Mouse (Mus musculus) kidney, postnatal 0 days (tissue): Measurements from ENCODE around the gene Sh2b3. TPM values are rescaled to one million over a fixed set of nuclear protein-coding genes. Genes with fewer than 3 reads are reported as not detected.

Experiments
- ATAC-seq: fragments of 200-750 bp; cut with Nextera tagmentation; replicated peaks from 2 replicates; pipeline ENCODE4 v1.8.0; 2017; ENCODE audit warnings: low read depth, moderate number of reproducible peaks, moderate TSS enrichment, moderate library complexity; ENCODE audit not compliant: low FRiP score
- DNase-seq: peaks from one replicate; pipeline ENCODE4 v3.0.0-alpha.2; 2016; ENCODE audit warnings: low spot score
- H3K27ac ChIP-seq: fragments of 300-500 bp; sonication (generic); 2 replicates; pipeline ENCODE4 v1.5.1; 2014; ENCODE audit warnings: mild to moderate bottlenecking
- H3K27me3 ChIP-seq: fragments of 300-500 bp; sonication (generic); 2 replicates; pipeline ENCODE4 v1.6.1; 2014; ENCODE audit warnings: low read length, mixed read lengths; ENCODE audit not compliant: insufficient read depth
- H3K36me3 ChIP-seq: fragments of 300-500 bp; sonication (generic); 2 replicates; pipeline ENCODE4 v1.6.1; 2014; ENCODE audit warnings: low read length, mixed read lengths; ENCODE audit not compliant: insufficient read depth
- H3K4me1 ChIP-seq: fragments of 300-500 bp; sonication (generic); replicated peaks from 2 replicates; pipeline ENCODE4 v1.6.1; 2014; ENCODE audit warnings: antibody characterized with exemption, low read length, mixed read lengths; ENCODE audit not compliant: insufficient read depth
- H3K4me2 ChIP-seq: fragments of 300-500 bp; sonication (generic); 2 replicates; pipeline ENCODE4 v1.6.1; 2014; ENCODE audit warnings: mild to moderate bottlenecking, low read length, moderate library complexity, mixed read lengths
- H3K4me3 ChIP-seq: fragments of 300-500 bp; sonication (generic); replicated peaks from 2 replicates; pipeline ENCODE4 v1.5.1; 2014; ENCODE audit warnings: low read depth, low read length
- H3K9ac ChIP-seq: fragments of 300-500 bp; sonication (generic); 2 replicates; pipeline ENCODE4 v1.6.1; 2014; ENCODE audit warnings: low read depth, low read length
- H3K9me3 ChIP-seq: fragments of 300-500 bp; sonication (generic); replicated peaks from 2 replicates; pipeline ENCODE4 v1.6.1; 2016; ENCODE audit warnings: low read length, inconsistent platforms, mixed read lengths
- CTCF ChIP-seq: IDR thresholded peaks from 2 replicates; pipeline ENCODE4 v1.5.1; 2016; ENCODE audit warnings: antibody characterized with exemption, low read depth, mild to moderate bottlenecking, moderate library complexity
- WGBS: fragments of 180-500 bp; shearing (Covaris S2); extraction: QIAGEN DNeasy Blood & Tissue Kit; methylation state at CpG from one replicate; pipeline ENCODE4 v1.1.7; 2014; 5-methylcytosine and 5-hydroxymethylcytosine counted together
- polyA plus RNA-seq: library from polyadenylated mRNA; unstranded; fragments of >200 nt; fragmentation: Nextera tagmentation; extraction: Ambion mirVana; gene quantifications from 2 replicates; pipeline ENCODE4 v1.2.1, GENCODE M21; 2015

The Sh2b3 gene
- polyA plus RNA-seq, 1 experiment from 2014 or later, result 21.0 TPM

DNA sequence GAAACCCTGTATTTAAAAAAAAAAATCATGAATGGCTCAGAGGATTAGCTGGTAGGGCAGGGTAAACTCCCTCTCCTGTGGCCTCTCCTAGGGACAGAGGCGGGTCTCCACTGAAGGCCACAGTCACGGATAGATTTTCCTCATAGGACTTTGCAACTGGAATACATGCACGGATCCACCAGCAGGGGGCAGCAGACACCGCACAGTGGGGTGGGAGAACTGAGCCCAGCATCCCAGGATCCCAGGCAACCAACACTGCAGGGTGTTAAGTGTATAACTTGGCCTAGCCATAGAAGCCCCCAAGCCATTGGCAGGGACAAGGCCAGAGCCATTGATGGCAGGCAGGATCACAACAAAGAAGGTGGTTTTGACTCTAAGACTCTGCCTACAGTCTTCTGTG is 34.7 kb upstream of the Sh2b3 start:
- no peak overlapping the region for H3K9ac ChIP-seq
- peak; percentile 89 for DNase-seq
- peak; percentile 98 for TF ChIP-seq CTCF
- H3K4me1 ChIP-seq, result no peaks in the 10 kb centered on the region
- no peak overlapping the region for H3K4me3 ChIP-seq
- 24% methylated on average over 4 of the region's 4 CpGs for WGBS
- no peak overlapping the region for H3K27ac ChIP-seq
- no peaks in the 10 kb centered on the region for H3K36me3 ChIP-seq
- 0 out of 2 replicates have a peak, but pooled peaks have one; percentile 17 for ATAC-seq
- H3K27me3 ChIP-seq, result no peaks in the 10 kb centered on the region
- no peaks in the 10 kb centered on the region for H3K9me3 ChIP-seq
- no peak overlapping the region for H3K4me2 ChIP-seq

DNA sequence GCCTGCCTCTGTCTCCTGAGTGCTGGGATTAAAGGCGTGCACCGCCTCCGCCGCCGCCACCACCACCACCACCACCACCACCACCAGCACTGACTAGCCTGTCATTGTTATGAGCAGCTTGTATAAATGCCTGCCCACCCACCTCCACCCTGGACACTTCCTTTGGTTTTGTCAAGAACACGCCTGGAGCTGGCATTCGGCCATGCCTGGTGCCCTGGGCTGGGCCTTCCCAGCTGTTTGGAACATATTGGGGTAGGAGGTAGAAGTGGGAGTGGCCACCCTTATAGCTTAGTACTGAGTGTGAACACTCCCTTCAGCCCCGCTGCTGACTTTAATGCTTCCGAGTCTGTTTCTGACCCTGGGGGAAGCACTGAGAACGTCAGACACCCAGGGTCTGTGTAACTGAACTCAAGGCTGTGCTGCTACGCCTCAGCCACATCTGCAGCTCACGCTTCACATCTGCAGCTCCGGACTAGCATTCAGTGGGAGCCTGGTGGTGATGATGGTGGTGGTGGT is 34.1 kb upstream of the Sh2b3 start:
- H3K4me1 ChIP-seq, result no peaks in the 10 kb centered on the region
- H3K36me3 ChIP-seq, result no peaks in the 10 kb centered on the region
- H3K9me3 ChIP-seq, result no peaks in the 10 kb centered on the region
- no peak overlapping the region for H3K9ac ChIP-seq
- TF ChIP-seq CTCF, result no peak
- ATAC-seq, result no peak
- H3K27me3 ChIP-seq, result no peaks in the 10 kb centered on the region
- H3K4me3 ChIP-seq, result no peak overlapping the region
- no peak overlapping the region for H3K27ac ChIP-seq
- no peak overlapping the region for H3K4me2 ChIP-seq
- WGBS, result 88% methylated on average over 13 of the region's 13 CpGs
- no peak for DNase-seq

DNA sequence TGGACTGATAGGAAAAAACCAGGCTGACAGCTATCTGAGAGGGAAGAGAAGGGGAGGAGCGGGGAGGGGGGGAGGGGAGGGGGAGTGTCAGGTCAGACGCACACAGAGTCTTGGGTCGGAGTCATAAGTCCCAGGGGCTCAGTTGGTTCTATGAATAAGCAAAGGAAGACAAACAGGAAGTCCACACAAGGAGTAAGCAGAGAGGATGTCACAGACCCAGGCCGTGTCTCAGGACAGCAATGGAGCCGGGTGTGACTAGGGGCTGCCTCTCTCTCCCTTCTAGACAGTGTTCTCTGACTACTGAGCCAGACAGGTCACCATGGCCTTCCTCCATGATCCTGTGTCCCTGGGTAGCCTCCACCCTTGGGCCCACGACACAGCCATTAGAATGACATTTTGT is 33.4 kb upstream of the Sh2b3 start:
- no peaks in the 10 kb centered on the region for H3K27me3 ChIP-seq
- WGBS, result 71% methylated on average over 6 of the region's 6 CpGs
- H3K27ac ChIP-seq, result peak overlapping the region; percentile 54; the same call in 1 of the 2 replicates
- H3K36me3 ChIP-seq, result no peaks in the 10 kb centered on the region
- H3K9ac ChIP-seq, result no peak overlapping the region
- no peak for TF ChIP-seq CTCF
- H3K4me2 ChIP-seq, result no peak overlapping the region
- H3K4me1 ChIP-seq, result no peaks in the 10 kb centered on the region
- DNase-seq (no peak), ATAC-seq (no peak)
- H3K9me3 ChIP-seq, result no peaks in the 10 kb centered on the region
- no peak overlapping the region for H3K4me3 ChIP-seq

DNA sequence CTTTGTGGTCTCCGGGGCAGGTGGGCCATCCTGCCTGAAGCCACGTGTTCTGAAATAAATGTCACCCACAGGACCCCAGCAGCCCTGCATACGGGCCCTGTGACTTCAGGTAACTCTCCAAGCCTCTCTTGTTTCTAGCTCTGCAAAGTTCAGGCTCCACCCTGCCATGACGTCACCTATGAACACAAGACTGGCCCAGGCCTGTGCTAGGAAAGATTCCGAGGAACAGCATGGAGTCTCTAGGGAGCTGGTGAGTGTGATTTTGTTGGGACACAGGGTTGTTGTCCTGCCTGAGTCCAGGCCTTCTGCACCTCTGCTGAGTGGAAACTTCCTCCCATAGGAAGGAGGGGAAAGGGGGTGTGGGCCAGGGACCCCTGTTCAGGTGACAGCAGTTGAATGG is 30.5 kb upstream of the Sh2b3 start:
- H3K36me3 ChIP-seq, result no peaks in the 10 kb centered on the region
- H3K4me3 ChIP-seq, result no peak overlapping the region
- H3K27me3 ChIP-seq, result no peaks in the 10 kb centered on the region
- DNase-seq (no peak), ATAC-seq (no peak)
- TF ChIP-seq CTCF, result no peak
- no peak overlapping the region for H3K27ac ChIP-seq
- no peaks in the 10 kb centered on the region; the same call in 1 of the 2 replicates for H3K4me1 ChIP-seq
- H3K9me3 ChIP-seq, result no peaks in the 10 kb centered on the region
- 49% methylated on average over 5 of the region's 5 CpGs for WGBS
- H3K4me2 ChIP-seq, result no peak overlapping the region
- H3K9ac ChIP-seq, result no peak overlapping the region

DNA sequence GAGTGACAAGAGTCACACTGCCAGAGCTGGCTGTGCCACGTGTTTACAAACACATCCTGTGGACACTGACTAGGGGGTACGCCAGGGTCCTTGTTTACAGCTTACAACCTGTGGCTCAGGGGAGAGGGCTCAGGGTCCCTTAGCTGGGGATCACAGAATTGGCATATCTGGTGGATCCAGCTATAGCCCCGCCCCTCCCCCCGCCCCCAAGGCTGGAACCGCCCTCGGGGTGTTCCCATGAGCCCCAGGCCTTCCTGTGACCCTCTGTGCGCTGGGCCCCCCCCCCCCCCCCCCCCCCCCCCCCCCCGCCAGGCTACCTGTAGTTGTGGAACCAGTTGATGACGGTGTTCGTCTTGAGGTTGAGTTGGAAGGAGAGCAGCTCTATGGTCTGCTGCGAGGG is 26.9 kb upstream of the Sh2b3 start:
- Histone ChIP-seq H3K4me1 (no peaks in the 10 kb centered on the region; the same call in 1 of the 2 replicates), H3K9me3 (no peaks in the 10 kb centered on the region), H3K27me3 (no peaks in the 10 kb centered on the region), H3K4me2 (no peak overlapping the region; the same call in 1 of the 2 replicates), H3K4me3 (no peak overlapping the region), H3K9ac (no peak overlapping the region), H3K36me3 (no peaks in the 10 kb centered on the region), H3K27ac (no peak overlapping the region)
- WGBS, result 14% methylated on average over 7 of the region's 11 CpGs
- ATAC-seq (no peak), DNase-seq (no peak)
- TF ChIP-seq CTCF, result no peak

DNA sequence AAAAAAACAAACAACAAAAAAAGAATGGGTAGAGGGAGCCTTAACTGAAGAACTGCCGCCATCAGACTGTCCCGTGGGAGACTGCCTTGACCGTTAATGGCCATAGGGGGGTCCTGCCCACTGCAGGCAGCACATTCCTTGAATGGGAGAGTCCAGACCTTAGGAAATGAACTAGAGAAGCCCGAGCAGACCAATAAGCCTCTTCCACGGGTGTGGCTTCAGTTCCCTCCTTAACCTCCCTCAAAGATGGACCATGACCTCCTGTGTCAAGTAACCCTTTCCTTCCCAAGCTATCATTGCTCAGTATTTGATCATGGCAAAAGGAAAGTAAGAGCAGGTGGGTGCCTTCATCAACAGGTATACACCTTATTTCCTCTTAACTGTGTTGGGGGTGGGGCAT is 24.5 kb upstream of the Sh2b3 start:
- Histone ChIP-seq H3K36me3 (no peaks in the 10 kb centered on the region), H3K4me2 (no peak overlapping the region), H3K4me1 (no peaks in the 10 kb centered on the region; the same call in 1 of the 2 replicates), H3K4me3 (no peak overlapping the region), H3K9ac (no peak overlapping the region), H3K9me3 (no peaks in the 10 kb centered on the region), H3K27me3 (no peaks in the 10 kb centered on the region), H3K27ac (no peak overlapping the region)
- ATAC-seq (no peak), DNase-seq (no peak)
- 32% methylated on average over 5 of the region's 5 CpGs for WGBS
- TF ChIP-seq CTCF, result no peak

DNA sequence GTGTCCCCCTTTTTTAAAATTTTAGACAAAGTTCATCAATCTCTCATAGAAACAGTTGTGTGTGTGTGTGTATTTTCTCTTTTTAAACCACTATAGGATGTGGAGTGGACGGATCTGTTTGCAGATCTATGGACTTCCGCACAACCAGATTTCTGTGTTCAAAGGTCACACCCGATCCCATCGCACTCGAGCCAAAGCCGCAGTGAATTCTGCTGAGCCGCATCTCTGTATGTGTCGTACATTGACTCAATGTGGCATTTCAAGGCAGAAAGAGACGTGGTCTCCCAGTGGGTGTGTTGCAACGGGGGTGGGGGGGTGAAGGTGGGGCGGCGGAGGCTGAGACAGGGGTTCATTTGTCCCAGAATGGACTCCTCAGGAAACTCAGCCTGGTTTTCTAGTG is 21.0 kb upstream of the Sh2b3 start:
- ATAC-seq (no peak), DNase-seq (no peak)
- H3K27me3 ChIP-seq, result no peaks in the 10 kb centered on the region
- H3K27ac ChIP-seq, result no peak overlapping the region
- TF ChIP-seq CTCF, result no peak
- WGBS, result 90% methylated on average over 12 of the region's 12 CpGs
- no peak overlapping the region for H3K4me3 ChIP-seq
- no peak overlapping the region for H3K4me2 ChIP-seq
- H3K9me3 ChIP-seq, result no peaks in the 10 kb centered on the region
- peaks cover 5% of the 10 kb centered on the region; the same call in 1 of the 2 replicates for H3K36me3 ChIP-seq
- H3K9ac ChIP-seq, result no peak overlapping the region
- H3K4me1 ChIP-seq, result no peaks in the 10 kb centered on the region
